Mouse (Mus musculus): ENCODE results near the gene Slc9a8.

GRCm38 (mm10) chr2:167431418-167431776, 9.9 kb downstream of the Slc9a8 start:
- TF ChIP-seq CTCF (IDR thresholded peaks at IDR 0.05; ENCODE audit: insufficient read depth, low read length) (no peak), POLR2A (IDR thresholded peaks at IDR 0.05; ENCODE audit: borderline replicate concordance, extremely low read depth, low read depth, low read length) (no peak)

Measured in lung, adult 2 months (tissue).